Mouse (Mus musculus): ENCODE results near the gene Gm20721. TPM values are rescaled to one million over a fixed set of nuclear protein-coding genes. Genes with fewer than 3 reads are reported as not detected.

The Gm20721 gene
- 0.52 and 0.77 TPM in 2 replicates for polyA plus RNA-seq (2012; rRNA removed)

DNA sequence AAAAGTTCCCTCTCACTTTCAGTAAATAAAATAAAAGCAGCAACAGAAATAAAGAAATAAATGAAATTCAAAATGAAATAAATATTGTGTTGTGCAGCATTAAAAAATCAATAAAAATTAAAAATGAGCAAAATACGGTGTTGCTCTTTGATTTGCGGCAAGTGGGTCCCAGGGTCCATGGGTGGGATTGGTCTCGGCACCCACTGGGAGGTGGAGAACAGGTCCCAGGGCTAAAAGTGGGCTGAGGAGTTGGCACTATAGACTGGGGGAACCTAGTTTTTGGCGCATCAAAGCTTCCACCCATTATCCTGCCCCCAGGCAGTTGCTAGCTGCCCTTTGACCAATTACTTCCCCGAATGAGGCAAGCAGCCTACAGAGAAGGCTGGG lies at the start of gene Gm20721:
TSS of gene Gm20721 (minus strand) at position 101 of the 387 bp plus-strand sequence.

DNA sequence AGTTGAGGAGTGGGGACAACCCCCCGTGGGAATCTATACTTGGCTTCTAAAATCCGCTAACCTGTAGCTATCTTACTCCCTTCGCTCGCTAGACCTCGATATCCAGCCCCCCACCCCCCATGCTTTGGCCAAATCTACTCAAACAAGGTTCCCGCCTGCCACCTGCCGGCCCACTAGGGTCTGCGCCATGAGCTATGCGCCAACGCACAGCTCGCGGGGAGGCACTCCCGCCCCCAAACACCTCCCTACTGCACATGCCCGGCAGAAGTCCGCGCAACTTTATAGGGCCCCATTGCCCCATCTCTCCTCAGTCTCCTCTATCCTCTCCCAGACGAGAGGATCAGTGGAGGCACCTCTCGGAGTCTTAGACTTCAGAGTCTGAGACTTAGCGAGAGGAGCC lies 62.5 kb downstream of the Gm20721 start, which contains the start of gene Gnas:
TSS of gene Gnas (plus strand) at position 310 of the 400 bp plus-strand sequence.

Other genes with a start within 250 kb of the Gm20721 start
- gene Npepl1, start 236.4 kb downstream of the Gm20721 start, polyA plus RNA-seq (2012; rRNA removed), result 34.9 and 40.9 TPM in 2 replicates
- gene Gnas, start 62.4 kb downstream of the Gm20721 start, polyA plus RNA-seq (2012; rRNA removed), result 313 and 331 TPM in 2 replicates
- 34.9 and 35.1 TPM in 2 replicates for gene Nelfcd, start 69.1 kb upstream of the Gm20721 start, polyA plus RNA-seq (2012; rRNA removed)
- 120 and 125 TPM in 2 replicates for gene Ctsz, start 92.3 kb upstream of the Gm20721 start, polyA plus RNA-seq (2012; rRNA removed)
- 20.6 and 21.4 TPM in 2 replicates for gene Tubb1, start 104.0 kb upstream of the Gm20721 start, polyA plus RNA-seq (2012; rRNA removed)
- 234 and 260 TPM in 2 replicates for gene Atp5e, start 117.4 kb upstream of the Gm20721 start, polyA plus RNA-seq (2012; rRNA removed)
- gene Prelid3b, start 126.4 kb upstream of the Gm20721 start, polyA plus RNA-seq (2012; rRNA removed), result 43.0 and 44.3 TPM in 2 replicates